Mouse (Mus musculus) 416B (cell line): ENCODE measurements around the gene Ago1.

Experiments used
- DNase-seq: peaks from one replicate; pipeline ENCODE4 v3.0.0; 2011; ENCODE audit warnings: low read depth

The Ago1 gene

GRCm38 (mm10) chr4:126468285-126468901 is at the start of gene Ago1:
Gene Ago1, minus strand, starts transcription at chr4:126468583.
- peak; percentile 92 for DNase-seq

DNA sequence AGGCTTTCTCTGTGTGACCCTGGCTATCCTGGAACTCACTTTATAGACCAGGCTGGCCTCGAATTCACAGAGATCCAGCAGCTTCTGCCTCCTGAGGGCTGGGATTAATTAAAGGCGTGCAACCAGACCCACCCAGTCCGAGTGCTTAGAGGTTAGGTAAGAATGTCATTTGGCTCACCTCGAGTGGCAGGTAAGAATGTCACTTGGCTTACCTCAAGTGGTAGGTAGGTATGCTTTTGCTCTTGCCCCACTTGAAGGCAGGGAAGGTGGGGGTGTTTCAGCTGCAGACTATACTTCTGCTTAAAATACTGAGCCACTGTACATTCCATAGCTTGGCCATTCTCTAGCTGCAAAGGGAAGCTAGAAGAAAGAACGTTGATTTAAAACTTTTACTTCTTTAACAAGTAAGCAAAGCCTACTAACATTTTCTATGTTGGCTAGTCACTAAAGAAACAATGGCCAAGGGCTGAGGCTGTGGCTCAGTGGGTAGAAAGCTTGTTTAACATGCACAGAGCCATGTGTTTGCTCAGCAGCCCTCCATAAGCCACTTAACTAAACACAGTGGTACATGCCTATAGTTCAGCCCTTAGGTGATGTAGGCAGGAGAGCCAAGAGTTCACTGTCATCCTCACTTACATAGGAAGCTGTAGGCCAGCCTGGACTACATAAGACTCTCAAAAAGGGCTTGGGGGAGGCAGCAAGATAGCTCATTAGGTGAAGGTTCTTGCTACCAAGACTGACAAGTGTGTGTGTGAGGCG is 44.1 kb upstream of the Ago1 start:
- no peak for DNase-seq

DNA sequence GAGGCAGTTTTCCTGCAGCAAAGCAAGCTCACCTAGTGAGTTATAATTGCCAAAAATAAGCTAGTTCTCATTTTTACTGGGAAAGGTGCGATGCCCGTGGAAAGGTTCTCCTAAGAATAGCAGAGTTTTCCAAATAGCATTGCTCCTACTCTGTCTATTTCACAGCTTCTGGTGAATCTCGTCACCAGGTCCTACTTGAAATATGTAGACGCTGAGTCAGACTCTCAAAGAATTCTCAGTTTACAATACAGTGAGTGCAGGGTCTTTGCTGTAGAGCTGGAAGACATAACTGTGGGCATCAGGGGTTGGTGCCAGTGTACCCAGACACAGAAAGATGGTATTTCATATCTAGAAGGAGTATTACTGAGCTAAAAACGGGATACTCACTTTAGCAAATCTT is 42.6 kb upstream of the Ago1 start:
- no peak for DNase-seq

GRCm38 (mm10) chr4:126509072-126509471 is 40.7 kb upstream of the Ago1 start:
- DNase-seq, result no peak

GRCm38 (mm10) chr4:126508110-126508899 is 39.9 kb upstream of the Ago1 start:
- DNase-seq, result no peak

- no peak for DNase-seq
These were observed 34.6 kb upstream of the Ago1 start for GRCm38 (mm10) chr4:126502977-126503309.

DNA sequence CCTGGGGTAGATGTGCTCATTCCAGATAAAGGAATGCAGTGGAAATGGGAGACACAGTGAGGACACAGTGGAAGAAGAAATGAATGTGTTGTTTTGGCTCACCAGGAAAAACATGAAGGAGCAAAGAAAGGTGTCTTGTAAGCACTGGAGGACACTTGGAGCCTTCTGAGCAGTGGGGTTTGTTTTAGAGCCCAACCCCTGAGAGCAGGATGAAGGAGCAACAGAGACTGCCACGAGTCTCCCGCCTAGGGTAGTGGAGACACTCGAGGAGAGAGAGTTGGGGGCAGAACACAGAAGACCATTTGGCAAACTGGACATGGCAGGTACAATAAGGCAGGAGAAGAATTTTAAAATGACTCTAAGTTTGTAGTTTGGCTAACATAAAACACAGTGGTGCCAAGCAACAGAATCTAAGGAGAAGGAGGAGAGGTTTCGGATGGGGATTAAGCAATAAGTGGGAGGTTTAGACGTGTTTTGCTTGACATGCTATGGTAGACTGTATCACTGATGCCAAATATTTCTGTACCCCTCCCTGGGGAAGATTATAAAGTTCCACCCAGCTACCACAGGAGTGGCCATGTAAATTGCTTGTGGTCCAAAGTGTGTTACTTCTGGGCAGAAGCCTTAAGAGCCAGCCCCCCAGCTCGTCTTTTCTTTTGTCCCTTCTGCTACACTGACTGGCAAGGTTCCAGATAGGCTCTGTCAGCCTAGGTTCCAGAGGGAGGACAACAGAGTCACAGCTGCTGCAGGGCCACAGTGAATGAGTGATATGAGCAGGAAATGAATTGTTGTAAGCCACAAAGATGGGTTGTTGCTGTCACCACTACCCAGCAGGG is 34.0 kb upstream of the Ago1 start:
- DNase-seq, result peak; percentile 24

GRCm38 (mm10) chr4:126498601-126499000 is 30.2 kb upstream of the Ago1 start:
- DNase-seq, result peak; percentile 23

GRCm38 (mm10) chr4:126496963-126497362 is 28.6 kb upstream of the Ago1 start:
- DNase-seq, result no peak

DNA sequence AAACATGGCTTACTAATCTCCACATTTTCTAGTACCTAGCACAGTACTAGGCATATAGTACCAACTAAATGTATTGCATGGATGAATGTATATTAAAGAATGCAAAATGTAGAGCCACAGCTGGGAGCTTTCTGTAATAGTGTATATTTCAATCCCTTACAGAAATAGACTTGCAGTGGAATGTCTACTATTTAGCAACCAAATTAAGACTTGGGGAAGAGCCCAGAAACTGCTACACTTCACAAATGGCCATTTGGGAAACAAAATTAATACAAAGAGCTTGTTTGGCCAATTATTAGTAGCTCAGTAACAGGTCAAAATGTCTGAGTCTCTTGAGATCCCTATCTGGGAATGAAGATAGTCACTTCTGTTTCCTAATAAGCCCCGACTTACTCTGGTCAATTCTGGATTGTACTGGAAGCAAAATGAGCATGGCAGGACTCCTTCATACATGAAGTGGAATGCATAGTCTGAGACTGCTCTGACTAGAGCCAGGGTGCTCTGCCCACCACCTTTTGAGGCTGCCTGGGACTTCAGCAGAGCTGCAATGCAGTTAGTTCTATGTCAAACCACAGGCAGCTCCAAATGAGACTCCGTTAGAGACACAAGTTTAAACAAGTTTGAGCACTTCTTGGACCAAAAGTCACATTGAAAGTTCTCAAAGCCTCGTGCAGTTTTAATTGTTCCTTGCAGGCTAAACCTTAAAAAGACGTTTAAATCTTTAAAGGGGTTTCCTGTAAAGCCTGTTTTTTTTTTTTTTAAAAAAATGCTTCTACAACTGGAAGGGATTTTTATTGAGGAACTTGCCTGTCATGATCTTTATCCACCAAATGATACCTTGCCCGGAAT is 27.8 kb upstream of the Ago1 start:
- DNase-seq, result no peak

- DNase-seq, result no peak
These were observed 27.1 kb upstream of the Ago1 start for GRCm38 (mm10) chr4:126495453-126495852.

DNA sequence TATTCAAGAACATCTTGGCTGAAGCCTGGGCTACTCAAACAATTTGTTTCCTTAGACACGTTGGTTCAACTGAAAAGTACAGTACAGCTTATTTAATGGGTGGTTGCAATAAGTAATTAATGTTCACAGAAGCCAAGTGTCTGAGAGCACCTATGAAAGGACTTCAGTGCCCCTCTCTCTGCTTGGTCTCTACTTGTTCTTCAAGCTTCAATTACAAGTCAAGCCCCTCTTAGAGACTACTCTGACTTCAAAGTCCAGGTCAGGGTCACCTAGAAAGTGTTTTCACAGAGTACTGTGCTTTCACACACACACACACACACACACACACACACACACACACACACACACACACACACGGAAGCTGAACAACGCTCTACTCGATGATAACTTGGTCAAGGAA is 25.0 kb upstream of the Ago1 start:
- DNase-seq, result no peak

GRCm38 (mm10) chr4:126491977-126492376 is 23.6 kb upstream of the Ago1 start:
- no peak for DNase-seq

DNA sequence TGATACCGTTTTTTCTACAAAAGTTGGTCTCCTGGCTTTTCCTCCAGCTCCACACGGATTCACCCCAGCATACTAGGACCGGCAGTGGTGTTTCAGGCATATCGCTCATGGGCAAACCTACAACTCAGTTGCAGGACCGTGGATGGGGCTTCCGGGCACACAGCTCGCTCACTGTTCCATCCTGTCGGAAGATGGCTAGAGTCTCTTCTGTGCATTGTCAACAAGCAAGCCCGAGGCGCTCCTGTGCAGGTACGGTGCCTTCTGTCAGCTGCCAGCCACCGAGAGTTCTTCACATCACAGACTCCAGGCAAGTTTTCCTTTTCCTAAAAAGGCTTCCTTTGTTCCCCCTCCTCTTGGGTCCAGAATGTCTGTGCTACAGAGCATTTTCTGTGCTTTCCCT is 22.3 kb upstream of the Ago1 start:
- no peak for DNase-seq

- DNase-seq, result peak; percentile 68
These were observed 21.4 kb upstream of the Ago1 start for GRCm38 (mm10) chr4:126489811-126490210.

DNA sequence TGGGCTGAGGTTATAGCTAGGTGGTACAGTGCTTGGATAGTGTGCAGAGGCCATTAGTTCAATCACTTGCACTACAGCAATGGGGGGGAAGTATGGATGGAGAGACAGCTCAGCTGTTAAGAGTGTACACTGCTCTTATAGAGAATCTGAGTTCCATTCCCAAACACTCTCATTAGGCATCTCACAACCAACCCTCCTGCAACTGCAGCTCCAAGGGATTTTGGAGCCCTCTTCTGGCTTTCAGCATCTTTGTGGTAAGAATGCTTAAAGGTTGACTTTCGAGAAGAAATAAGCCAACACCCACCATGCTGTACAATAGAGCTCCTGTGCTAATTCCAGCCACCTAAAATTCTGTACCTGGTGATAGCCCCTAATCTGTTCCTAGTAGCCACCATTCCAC is 17.8 kb upstream of the Ago1 start:
- DNase-seq, result no peak

DNA sequence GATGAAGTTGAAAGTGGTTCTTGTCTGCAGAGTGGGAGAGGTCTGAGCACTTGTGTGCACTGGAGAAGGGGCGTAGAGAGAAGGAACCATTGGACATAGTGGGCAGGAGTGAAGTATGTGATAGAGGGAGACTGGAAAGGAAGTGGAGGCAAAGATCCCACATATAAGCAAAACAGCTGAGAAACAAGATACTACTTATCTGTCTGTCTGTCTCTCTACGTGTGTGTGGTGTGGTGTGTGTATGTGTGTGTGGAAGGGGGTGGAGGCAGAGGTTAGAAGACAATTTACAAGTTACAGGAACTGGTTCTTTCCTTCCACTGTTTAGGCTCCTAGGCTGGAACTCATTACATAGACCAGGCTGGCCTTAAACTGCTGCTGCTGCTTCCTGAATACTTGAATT is 16.7 kb upstream of the Ago1 start:
- DNase-seq, result no peak

- no peak for DNase-seq
These were observed 15.5 kb upstream of the Ago1 start for GRCm38 (mm10) chr4:126483874-126484273.

DNA sequence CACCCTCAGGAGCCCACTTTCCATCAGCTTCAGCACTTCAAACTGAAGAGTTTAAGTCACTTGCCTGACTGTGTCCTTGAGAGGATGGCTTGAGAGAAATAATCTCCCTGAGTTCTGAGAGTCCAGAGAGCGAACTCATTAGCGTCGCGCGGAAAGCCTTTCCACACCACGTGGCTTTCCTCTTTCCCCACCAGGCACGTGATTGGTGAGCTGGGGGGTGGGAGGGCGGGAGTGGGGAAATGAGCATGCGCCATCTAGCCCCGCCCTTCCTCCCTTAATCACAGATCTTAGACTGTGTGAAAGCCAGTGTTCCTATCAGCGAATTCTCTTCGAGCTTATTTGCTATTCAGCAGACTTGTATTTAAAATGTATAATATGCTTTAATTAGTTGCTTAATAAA is 14.6 kb upstream of the Ago1 start:
- no peak for DNase-seq

GRCm38 (mm10) chr4:126481461-126481860 is 13.1 kb upstream of the Ago1 start:
- no peak for DNase-seq

DNA sequence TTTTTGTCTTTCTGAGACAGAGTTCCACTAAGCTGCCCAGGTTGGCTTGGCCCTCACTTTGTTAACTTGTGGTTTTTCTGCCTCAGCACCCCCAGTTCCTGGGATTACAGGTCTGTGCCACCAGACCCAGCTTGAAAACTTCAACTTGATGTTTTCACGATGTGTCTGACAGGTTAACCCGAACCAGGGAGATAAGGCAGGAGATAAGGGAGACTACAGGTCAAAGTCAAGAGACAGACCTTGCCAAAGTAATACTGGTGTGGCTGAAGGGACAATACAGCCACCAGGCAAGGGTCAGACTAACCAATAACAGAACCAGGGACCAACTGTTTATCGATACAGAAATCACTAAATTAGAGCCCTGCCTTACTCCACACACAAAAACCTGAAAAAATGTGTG is 11.9 kb upstream of the Ago1 start:
- no peak for DNase-seq
